Mouse (Mus musculus) heart, embryonic 12.5 days (tissue): ENCODE measurements around the gene Acvrl1. TPM values are rescaled to one million over a fixed set of nuclear protein-coding genes. Genes with fewer than 3 reads are reported as not detected.
A peak's percentile ranks its signal among the peaks of the same experiment; 100 is the strongest.

Source experiments
- ATAC-seq: fragments of 200-750 bp; cut with Nextera tagmentation; 2 replicates; pipeline ENCODE4 v1.8.0; 2017; ENCODE audit warnings: moderate TSS enrichment, moderate library complexity; ENCODE audit not compliant: insufficient number of reproducible peaks, low FRiP score
- H3K27ac ChIP-seq: fragments of 300-500 bp; sonication (generic); 2 replicates; pipeline ENCODE4 v1.5.1; 2016; ENCODE audit warnings: mild to moderate bottlenecking, moderate library complexity; ENCODE audit not compliant: poor library complexity, severe bottlenecking
- H3K27me3 ChIP-seq: fragments of 300-500 bp; sonication (generic); replicated peaks from 2 replicates; pipeline ENCODE4 v1.6.1; 2016; ENCODE audit warnings: mild to moderate bottlenecking, moderate library complexity
- H3K36me3 ChIP-seq: fragments of 300-500 bp; sonication (generic); 2 replicates; pipeline ENCODE4 v1.6.1; 2016; ENCODE audit warnings: mild to moderate bottlenecking, moderate library complexity
- H3K4me1 ChIP-seq: fragments of 300-500 bp; sonication (generic); replicated peaks from 2 replicates; pipeline ENCODE4 v1.6.1; 2016; ENCODE audit warnings: mild to moderate bottlenecking
- H3K4me2 ChIP-seq: fragments of 300-500 bp; sonication (generic); 2 replicates; pipeline ENCODE4 v1.6.1; 2016; ENCODE audit warnings: mild to moderate bottlenecking, moderate library complexity
- H3K4me3 ChIP-seq: fragments of 300-500 bp; sonication (generic); 2 replicates; pipeline ENCODE4 v1.5.1; 2016; ENCODE audit warnings: mild to moderate bottlenecking
- H3K9ac ChIP-seq: fragments of 300-500 bp; sonication (generic); 2 replicates; pipeline ENCODE4 v1.6.1; 2016; ENCODE audit warnings: mild to moderate bottlenecking, moderate library complexity
- H3K9me3 ChIP-seq: fragments of 300-500 bp; sonication (generic); replicated peaks from 2 replicates; pipeline ENCODE4 v1.6.1; 2016; ENCODE audit warnings: mild to moderate bottlenecking, moderate library complexity
- WGBS: fragments of 180-500 bp; shearing (Covaris S2); methylation state at CpG from one replicate; pipeline ENCODE4 v1.1.7; 2016; 5-methylcytosine and 5-hydroxymethylcytosine counted together
- polyA plus RNA-seq: library from polyadenylated mRNA; unstranded; fragments of >200 nt; fragmentation: Nextera tagmentation; extraction: Ambion mirVana; gene quantifications from 2 replicates; pipeline ENCODE4 v1.2.1, GENCODE M21; 2016

The Acvrl1 gene
- polyA plus RNA-seq, 1 experiment from 2014 or later = 3.1 TPM

- WGBS = 39% methylated on average over 14 of the region's 14 CpGs
- Histone ChIP-seq H3K4me3 (no peak overlapping the region), H3K9me3 (no peaks in the 10 kb centered on the region), H3K4me1 (peaks cover 15% of the 10 kb centered on the region; the same call in 1 of the 2 replicates), H3K9ac (no peak overlapping the region), H3K4me2 (no peak overlapping the region), H3K27ac (no peak overlapping the region), H3K27me3 (0 out of 2 replicates have a peak, but pooled peaks cover 14% of the 10 kb centered on the region), H3K36me3 (no peaks in the 10 kb centered on the region)
- ATAC-seq = 0 out of 2 replicates have a peak, but pooled peaks have one; percentile 20
Measured at GRCm38 (mm10) chr15:101092121-101092828, 36.0 kb upstream of the Acvrl1 start.

GRCm38 (mm10) chr15:101092829-101093648, 35.3 kb upstream of the Acvrl1 start:
- no peak overlapping the region for H3K9ac ChIP-seq
- ATAC-seq = no peak
- H3K4me3 ChIP-seq = no peak overlapping the region
- H3K4me2 ChIP-seq = no peak overlapping the region
- WGBS = 19% methylated on average over 25 of the region's 25 CpGs
- H3K4me1 ChIP-seq = peaks cover 20% of the 10 kb centered on the region
- 0 out of 2 replicates have a peak, but pooled peaks cover 22% of the 10 kb centered on the region for H3K27me3 ChIP-seq
- no peak overlapping the region for H3K27ac ChIP-seq
- no peaks in the 10 kb centered on the region for H3K9me3 ChIP-seq
- H3K36me3 ChIP-seq = no peaks in the 10 kb centered on the region

GRCm38 (mm10) chr15:101093988-101094387, 34.3 kb upstream of the Acvrl1 start:
- H3K9me3 ChIP-seq = no peaks in the 10 kb centered on the region
- ATAC-seq = peak; percentile 44; the same call in 1 of the 2 replicates
- no peaks in the 10 kb centered on the region for H3K36me3 ChIP-seq
- WGBS = 41% methylated on average over 6 of the region's 6 CpGs
- no peak overlapping the region for H3K9ac ChIP-seq
- H3K4me2 ChIP-seq = no peak overlapping the region
- H3K4me3 ChIP-seq = no peak overlapping the region
- H3K27ac ChIP-seq = no peak overlapping the region
- H3K27me3 ChIP-seq = peaks cover 31% of the 10 kb centered on the region
- peaks cover 24% of the 10 kb centered on the region for H3K4me1 ChIP-seq

GRCm38 (mm10) chr15:101094979-101095378, 33.3 kb upstream of the Acvrl1 start:
- Histone ChIP-seq H3K27me3 (peaks cover 37% of the 10 kb centered on the region), H3K4me2 (no peak overlapping the region), H3K27ac (no peak overlapping the region), H3K36me3 (no peaks in the 10 kb centered on the region), H3K4me3 (no peak overlapping the region), H3K9me3 (no peaks in the 10 kb centered on the region), H3K4me1 (peaks cover 24% of the 10 kb centered on the region), H3K9ac (no peak overlapping the region)
- ATAC-seq = no peak
- 60% methylated on average over 9 of the region's 9 CpGs for WGBS

GRCm38 (mm10) chr15:101095392-101095791, 32.9 kb upstream of the Acvrl1 start:
- ATAC-seq = no peak
- H3K27ac ChIP-seq = no peak overlapping the region
- H3K27me3 ChIP-seq = peaks cover 38% of the 10 kb centered on the region
- H3K4me3 ChIP-seq = no peak overlapping the region
- WGBS = 75% methylated on average over 3 of the region's 3 CpGs
- H3K4me1 ChIP-seq = peaks cover 24% of the 10 kb centered on the region
- no peak overlapping the region for H3K4me2 ChIP-seq
- H3K36me3 ChIP-seq = no peaks in the 10 kb centered on the region
- no peak overlapping the region for H3K9ac ChIP-seq
- H3K9me3 ChIP-seq = no peaks in the 10 kb centered on the region

GRCm38 (mm10) chr15:101097985-101098651, 30.2 kb upstream of the Acvrl1 start:
- H3K9ac ChIP-seq = peak overlapping the region; percentile 55; the same call in 1 of the 2 replicates
- no peak overlapping the region for H3K27ac ChIP-seq
- H3K4me3 ChIP-seq = peak overlapping the region; percentile 28
- no peak for ATAC-seq
- no peaks in the 10 kb centered on the region for H3K36me3 ChIP-seq
- H3K27me3 ChIP-seq = peaks cover 30% of the 10 kb centered on the region
- 4% methylated on average over 28 of the region's 28 CpGs for WGBS
- H3K4me2 ChIP-seq = peak overlapping the region; percentile 66
- H3K4me1 ChIP-seq = peaks cover 14% of the 10 kb centered on the region
- no peaks in the 10 kb centered on the region for H3K9me3 ChIP-seq

GRCm38 (mm10) chr15:101100996-101101395, 27.3 kb upstream of the Acvrl1 start:
- H3K9ac ChIP-seq = no peak overlapping the region
- no peaks in the 10 kb centered on the region for H3K9me3 ChIP-seq
- H3K4me1 ChIP-seq = peaks cover 12% of the 10 kb centered on the region
- no peak overlapping the region for H3K27ac ChIP-seq
- ATAC-seq = no peak
- H3K36me3 ChIP-seq = no peaks in the 10 kb centered on the region
- no peak overlapping the region for H3K4me2 ChIP-seq
- peaks cover 36% of the 10 kb centered on the region for H3K27me3 ChIP-seq
- WGBS = 53% methylated on average over 3 of the region's 3 CpGs
- no peak overlapping the region for H3K4me3 ChIP-seq

- no peaks in the 10 kb centered on the region for H3K9me3 ChIP-seq
- no peak for ATAC-seq
- H3K36me3 ChIP-seq = no peaks in the 10 kb centered on the region
- H3K4me3 ChIP-seq = no peak overlapping the region
- no peak overlapping the region for H3K9ac ChIP-seq
- no peak overlapping the region for H3K4me2 ChIP-seq
- H3K4me1 ChIP-seq = 0 out of 2 replicates have a peak, but pooled peaks cover 3% of the 10 kb centered on the region
- WGBS = 78% methylated on average over 9 of the region's 9 CpGs
- H3K27me3 ChIP-seq = peaks cover 20% of the 10 kb centered on the region
- H3K27ac ChIP-seq = no peak overlapping the region
Measured at GRCm38 (mm10) chr15:101103605-101104304, 24.6 kb upstream of the Acvrl1 start.

GRCm38 (mm10) chr15:101105496-101105994, 22.8 kb upstream of the Acvrl1 start:
- no peaks in the 10 kb centered on the region for H3K36me3 ChIP-seq
- no peak overlapping the region for H3K4me3 ChIP-seq
- H3K27ac ChIP-seq = no peak overlapping the region
- 0 out of 2 replicates have a peak, but pooled peaks cover 3% of the 10 kb centered on the region for H3K4me1 ChIP-seq
- peak overlapping the region; percentile 49 for H3K4me2 ChIP-seq
- H3K9ac ChIP-seq = no peak overlapping the region
- peaks cover 7% of the 10 kb centered on the region; the same call in 1 of the 2 replicates for H3K27me3 ChIP-seq
- peak; percentile 61 for ATAC-seq
- no peaks in the 10 kb centered on the region for H3K9me3 ChIP-seq
- 20% methylated on average over 12 of the region's 12 CpGs for WGBS

GRCm38 (mm10) chr15:101106011-101106410, 22.3 kb upstream of the Acvrl1 start:
- Histone ChIP-seq H3K27me3 (peaks cover 9% of the 10 kb centered on the region; the same call in 1 of the 2 replicates), H3K4me2 (peak overlapping the region; percentile 49), H3K4me1 (0 out of 2 replicates have a peak, but pooled peaks cover 3% of the 10 kb centered on the region), H3K27ac (no peak overlapping the region; the same call in 1 of the 2 replicates), H3K36me3 (no peaks in the 10 kb centered on the region), H3K4me3 (no peak overlapping the region), H3K9me3 (no peaks in the 10 kb centered on the region), H3K9ac (no peak overlapping the region)
- WGBS = 84% methylated on average over 10 of the region's 10 CpGs
- no peak for ATAC-seq
